Mouse (Mus musculus) megakaryocyte, adult 5-6 weeks (primary cell): ENCODE results near the gene Ccdc121. TPM values are rescaled to one million over a fixed set of nuclear protein-coding genes. Genes with fewer than 3 reads are reported as not detected.

Experiments
- ATAC-seq: 2 replicates; pipeline ENCODE4 v1.8.0; 2016; ENCODE audit warnings: mild to moderate bottlenecking, inconsistent platforms; ENCODE audit not compliant: poor library complexity, severe bottlenecking
- total RNA-seq, 2 experiments: library from RNA; stranded (forward) in 1 of 2; stranded (reverse) in 1 of 2; fragments of 153-499, 151-499 nt in 1 of 2; fragments of 221-1000, 200-1000 nt in 1 of 2; gene quantifications; 2 replicates each; pipeline versions ENCODE4 v1.2.3 to v1.2.4; 2015 to 2017

The Ccdc121 gene
- total RNA-seq (2015) (not detected in 2 replicates), total RNA-seq (2017) (not detected in 2 replicates)

- no peak for ATAC-seq
Measured at GRCm38 (mm10) chr1:181511307-181511706, at the start of gene Ccdc121. Gene Ccdc121, minus strand, starts transcription at chr1:181511451.

GRCm38 (mm10) chr1:181560325-181560724 lies 49.1 kb upstream of the Ccdc121 start:
- no peak for ATAC-seq

- ATAC-seq: no peak
Measured at GRCm38 (mm10) chr1:181559655-181560054, 48.4 kb upstream of the Ccdc121 start.

GRCm38 (mm10) chr1:181555475-181555874 lies 44.2 kb upstream of the Ccdc121 start:
- ATAC-seq: peak; percentile 34; the same call in 1 of the 2 replicates

- peak; percentile 90 for ATAC-seq
Measured at GRCm38 (mm10) chr1:181552533-181553410, 41.5 kb upstream of the Ccdc121 start.

GRCm38 (mm10) chr1:181550826-181551225 lies 39.6 kb upstream of the Ccdc121 start:
- peak; percentile 35 for ATAC-seq

GRCm38 (mm10) chr1:181549987-181550386 lies 38.7 kb upstream of the Ccdc121 start:
- ATAC-seq: no peak

GRCm38 (mm10) chr1:181545044-181545772 lies 34.0 kb upstream of the Ccdc121 start:
- ATAC-seq: peak; percentile 89

GRCm38 (mm10) chr1:181543711-181544383 lies 32.6 kb upstream of the Ccdc121 start:
- ATAC-seq: no peak

- peak; percentile 79 for ATAC-seq
Measured at GRCm38 (mm10) chr1:181539846-181540769, 28.9 kb upstream of the Ccdc121 start.

GRCm38 (mm10) chr1:181537627-181538525 lies 26.6 kb upstream of the Ccdc121 start:
- ATAC-seq: no peak

GRCm38 (mm10) chr1:181535165-181535873 lies 24.1 kb upstream of the Ccdc121 start:
- no peak for ATAC-seq

GRCm38 (mm10) chr1:181529368-181529767 lies 18.1 kb upstream of the Ccdc121 start:
- ATAC-seq: no peak

GRCm38 (mm10) chr1:181525996-181526395 lies 14.7 kb upstream of the Ccdc121 start:
- ATAC-seq: no peak

- no peak for ATAC-seq
Measured at GRCm38 (mm10) chr1:181523831-181524230, 12.6 kb upstream of the Ccdc121 start.

- no peak for ATAC-seq
Measured at GRCm38 (mm10) chr1:181521401-181522091, 10.3 kb upstream of the Ccdc121 start.

- ATAC-seq: no peak
Measured at GRCm38 (mm10) chr1:181519137-181519536, 7.9 kb upstream of the Ccdc121 start.

GRCm38 (mm10) chr1:181518046-181518445 lies 6.8 kb upstream of the Ccdc121 start:
- no peak for ATAC-seq
